Mouse (Mus musculus) olfactory bulb, adult 2 months (tissue): ENCODE data around the gene Fblim1. TPM values are rescaled to one million over a fixed set of nuclear protein-coding genes. Genes with fewer than 3 reads are reported as not detected.

Source experiments
- H3K27ac ChIP-seq: fragments of 200-500 bp; 2 replicates; pipeline ENCODE4 v1.5.1; 2012; ENCODE audit warnings: low read depth, low read length; ENCODE audit not compliant: insufficient read depth
- H3K4me1 ChIP-seq: fragments of 200-500 bp; 2 replicates; pipeline ENCODE4 v1.6.1; 2012; ENCODE audit warnings: low read length; ENCODE audit not compliant: control insufficient read depth, insufficient read depth
- H3K4me3 ChIP-seq: fragments of 200-500 bp; 2 replicates; pipeline ENCODE4 v1.5.1; 2012; ENCODE audit warnings: mild to moderate bottlenecking, low read depth, low read length, moderate library complexity; ENCODE audit not compliant: insufficient read depth
- CTCF ChIP-seq: fragments of 200-500 bp; IDR thresholded peaks from 2 replicates; pipeline ENCODE4 v1.5.1; 2012; ENCODE audit warnings: low read depth, mild to moderate bottlenecking, low read length, moderate library complexity; ENCODE audit not compliant: insufficient read depth
- POLR2A ChIP-seq: fragments of 200-500 bp; IDR thresholded peaks from 2 replicates; pipeline ENCODE4 v1.6.1; 2012; ENCODE audit warnings: mild to moderate bottlenecking, low read depth, low read length, moderate library complexity; ENCODE audit not compliant: insufficient read depth
- WGBS: fragments of 180-500 bp; shearing (Covaris S2); methylation state at CpG from one replicate; pipeline ENCODE4 v1.1.7; 2018; 5-methylcytosine and 5-hydroxymethylcytosine counted together
- polyA plus RNA-seq: library from polyadenylated mRNA; stranded (reverse); fragments of >200 nt; gene quantifications from 2 replicates; pipeline ENCODE4 v1.2.4, GENCODE M21; 2012; ENCODE audit warnings: low replicate concordance; ENCODE audit not compliant: missing spikeins, insufficient read depth, insufficient read length

Gene Fblim1
- polyA plus RNA-seq, 1 experiment = not detected

DNA sequence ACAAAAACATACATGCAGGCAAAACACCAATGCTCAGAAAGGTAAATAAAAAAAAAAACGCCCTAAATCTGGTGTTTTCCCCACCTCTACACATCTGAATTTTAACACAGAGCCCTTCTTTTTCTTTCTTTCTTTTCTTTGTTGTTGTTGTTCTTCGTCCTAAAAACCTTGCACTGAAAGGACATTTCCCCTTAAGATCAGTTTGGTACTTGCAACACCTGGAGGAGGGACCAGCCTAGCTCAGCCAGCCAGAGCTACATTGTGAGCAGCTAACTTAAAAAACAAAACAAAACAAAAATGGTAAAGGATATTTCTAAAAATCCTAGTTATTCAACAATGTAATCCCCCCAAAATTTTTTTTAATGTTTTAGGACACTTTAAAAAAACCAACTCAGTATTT lies 61.4 kb downstream of the Fblim1 start:
- H3K4me1 ChIP-seq = peaks cover 4% of the 10 kb centered on the region; the same call in 1 of the 2 replicates
- WGBS = 41% methylated on average over 2 of the region's 2 CpGs
- H3K27ac ChIP-seq = no peak overlapping the region
- TF ChIP-seq CTCF (no peak), POLR2A (no peak)
- no peak overlapping the region for H3K4me3 ChIP-seq

DNA sequence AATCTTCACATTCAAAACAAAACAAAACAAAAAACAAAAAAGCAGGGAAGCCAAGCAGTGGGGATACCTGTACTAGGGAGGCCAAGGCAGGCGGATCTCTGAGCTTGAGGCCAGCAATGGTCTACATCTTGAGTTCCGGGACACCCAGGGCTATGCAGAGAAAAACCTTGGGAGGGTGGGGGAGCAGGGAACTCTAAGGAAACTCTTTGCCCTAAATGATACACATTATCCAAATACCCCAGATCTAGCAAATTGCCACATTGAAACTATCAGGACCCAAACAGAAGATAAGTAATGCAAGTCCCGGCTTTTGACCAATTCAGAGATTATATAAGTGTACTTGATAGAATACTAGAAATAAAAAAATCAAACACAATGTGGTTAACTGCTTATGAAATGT lies 62.3 kb downstream of the Fblim1 start:
- H3K4me3 ChIP-seq = no peak overlapping the region
- peaks cover 4% of the 10 kb centered on the region; the same call in 1 of the 2 replicates for H3K4me1 ChIP-seq
- no peak overlapping the region for H3K27ac ChIP-seq
- TF ChIP-seq POLR2A (no peak), CTCF (no peak)
- 90% methylated on average over 3 of the region's 3 CpGs for WGBS

DNA sequence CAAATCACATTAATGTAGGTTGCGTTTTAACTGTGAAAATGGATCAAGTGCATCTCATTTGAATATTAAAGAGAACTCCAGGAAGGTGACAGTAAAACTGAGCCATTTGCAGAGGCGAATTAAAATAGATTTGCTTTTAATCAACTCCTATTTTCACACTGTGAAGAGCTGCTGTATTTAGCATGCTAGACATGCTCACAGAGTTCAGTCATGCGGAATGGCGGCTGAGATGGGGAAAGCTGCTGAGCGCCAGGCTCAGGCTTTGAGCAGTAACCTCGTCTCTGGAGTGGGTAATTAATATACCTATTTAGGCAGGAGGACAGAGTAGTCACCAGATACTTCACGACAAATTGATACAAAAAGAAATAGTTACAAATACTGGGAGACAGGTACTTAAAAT lies 64.0 kb downstream of the Fblim1 start:
- Histone ChIP-seq H3K27ac (no peak overlapping the region), H3K4me3 (no peak overlapping the region), H3K4me1 (peaks cover 4% of the 10 kb centered on the region; the same call in 1 of the 2 replicates)
- TF ChIP-seq POLR2A (no peak), CTCF (no peak)
- WGBS = 21% methylated on average over 7 of the region's 7 CpGs

DNA sequence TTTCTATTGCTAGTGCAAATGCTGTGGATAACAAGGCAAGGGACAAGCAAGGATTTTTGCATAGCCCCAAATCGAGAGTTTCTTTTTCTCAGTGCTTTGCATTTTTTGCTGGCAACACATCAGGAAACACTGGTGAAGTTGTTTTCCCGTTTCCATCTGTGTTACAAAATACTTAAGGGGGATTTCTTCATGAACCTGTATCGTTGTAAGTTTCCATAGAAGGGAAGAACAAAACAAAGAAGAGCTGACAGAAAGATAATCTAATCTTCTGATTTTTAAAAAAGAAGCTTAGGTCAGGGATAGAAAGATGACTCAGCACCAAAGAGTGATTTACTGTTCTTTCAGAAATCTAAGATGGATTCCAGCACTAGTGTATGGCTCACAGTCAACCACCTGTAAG lies 65.1 kb downstream of the Fblim1 start:
- H3K27ac ChIP-seq = no peak overlapping the region
- peaks cover 4% of the 10 kb centered on the region; the same call in 1 of the 2 replicates for H3K4me1 ChIP-seq
- 39% methylated on average over 3 of the region's 3 CpGs for WGBS
- TF ChIP-seq CTCF = no peak
- no peak for TF ChIP-seq POLR2A
- H3K4me3 ChIP-seq = no peak overlapping the region

DNA sequence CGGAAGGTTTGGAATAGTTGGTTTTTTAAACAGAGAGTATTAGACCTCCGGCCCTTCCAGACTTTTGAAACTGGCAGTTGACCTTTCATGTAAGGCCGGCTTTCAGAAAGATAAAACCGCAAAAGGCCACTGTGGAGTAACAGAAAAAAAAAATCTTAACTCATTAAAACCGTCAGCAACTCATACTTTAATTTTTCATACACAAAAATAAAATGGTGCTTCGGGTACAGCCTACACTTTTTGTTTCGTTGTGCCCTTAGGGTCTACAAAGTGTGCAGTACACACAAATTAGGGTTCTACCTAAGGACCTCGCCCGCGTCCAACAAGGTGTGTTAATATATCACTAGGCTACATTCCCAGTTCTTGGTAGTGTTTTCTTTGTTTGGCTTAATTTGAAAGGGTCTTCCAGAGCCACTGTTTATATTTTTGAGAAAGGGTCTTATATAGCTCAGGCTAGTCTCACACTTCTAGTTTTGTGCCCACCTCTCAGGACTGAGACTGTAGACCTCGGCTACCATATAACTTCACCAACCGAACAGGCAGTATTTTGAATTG lies 66.6 kb downstream of the Fblim1 start:
- 42% methylated on average over 12 of the region's 12 CpGs for WGBS
- no peak overlapping the region for H3K4me3 ChIP-seq
- TF ChIP-seq CTCF (no peak), POLR2A (no peak)
- H3K27ac ChIP-seq = peak overlapping the region; percentile 100
- H3K4me1 ChIP-seq = peaks cover 3% of the 10 kb centered on the region; the same call in 1 of the 2 replicates

DNA sequence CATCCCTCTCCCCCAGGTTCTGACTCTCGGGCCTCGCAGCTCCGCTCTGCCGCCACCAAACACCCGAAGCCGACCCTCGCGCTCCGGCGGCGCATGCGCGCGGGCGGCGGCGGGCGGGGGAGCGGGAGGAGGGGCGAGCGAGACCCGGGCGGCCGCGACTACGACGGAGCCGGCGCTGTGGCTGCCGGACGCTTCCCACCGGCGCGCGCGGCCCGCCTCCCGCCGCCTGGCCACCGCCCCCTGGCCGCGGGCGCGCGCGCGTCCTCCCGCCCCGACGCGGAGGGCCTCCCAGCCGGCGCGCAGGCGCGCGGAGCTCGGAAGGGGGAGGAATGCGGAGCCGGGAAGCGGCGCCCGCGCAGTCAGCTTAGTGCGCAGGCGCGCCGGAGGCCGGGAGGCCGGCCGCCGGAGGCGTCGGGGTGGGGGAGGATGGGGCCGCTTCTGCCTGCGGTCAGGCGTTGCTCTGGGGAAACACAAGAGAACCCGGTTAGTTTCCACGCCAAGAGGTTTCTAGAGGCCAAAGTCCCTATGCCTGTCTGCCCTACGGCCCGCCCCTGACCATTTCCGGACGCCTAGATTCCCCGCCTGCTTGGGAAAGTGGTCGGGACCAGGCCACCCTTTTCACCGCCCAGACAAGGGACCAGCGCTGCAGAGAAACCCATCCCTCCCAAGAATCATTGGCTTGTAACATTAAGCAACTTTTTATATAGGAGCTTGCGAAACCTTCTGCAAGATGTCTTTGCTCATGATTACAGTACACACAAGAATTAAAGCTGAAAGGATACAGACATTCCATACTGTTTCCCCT lies 67.3 kb downstream of the Fblim1 start, which contains the start of gene Spen:
Gene Spen (minus strand): TSS at position 190 of the 805 bp plus-strand sequence.
- 4% methylated on average over 86 of the region's 88 CpGs for WGBS
- Histone ChIP-seq H3K4me3 (peak within 1 kb of the TSS; percentile 98), H3K27ac (peak within 1 kb of the TSS; percentile 100), H3K4me1 (peaks cover 9% of the 10 kb centered on the region)
- TF ChIP-seq CTCF = no peak
- TF ChIP-seq POLR2A = peak; percentile 94

DNA sequence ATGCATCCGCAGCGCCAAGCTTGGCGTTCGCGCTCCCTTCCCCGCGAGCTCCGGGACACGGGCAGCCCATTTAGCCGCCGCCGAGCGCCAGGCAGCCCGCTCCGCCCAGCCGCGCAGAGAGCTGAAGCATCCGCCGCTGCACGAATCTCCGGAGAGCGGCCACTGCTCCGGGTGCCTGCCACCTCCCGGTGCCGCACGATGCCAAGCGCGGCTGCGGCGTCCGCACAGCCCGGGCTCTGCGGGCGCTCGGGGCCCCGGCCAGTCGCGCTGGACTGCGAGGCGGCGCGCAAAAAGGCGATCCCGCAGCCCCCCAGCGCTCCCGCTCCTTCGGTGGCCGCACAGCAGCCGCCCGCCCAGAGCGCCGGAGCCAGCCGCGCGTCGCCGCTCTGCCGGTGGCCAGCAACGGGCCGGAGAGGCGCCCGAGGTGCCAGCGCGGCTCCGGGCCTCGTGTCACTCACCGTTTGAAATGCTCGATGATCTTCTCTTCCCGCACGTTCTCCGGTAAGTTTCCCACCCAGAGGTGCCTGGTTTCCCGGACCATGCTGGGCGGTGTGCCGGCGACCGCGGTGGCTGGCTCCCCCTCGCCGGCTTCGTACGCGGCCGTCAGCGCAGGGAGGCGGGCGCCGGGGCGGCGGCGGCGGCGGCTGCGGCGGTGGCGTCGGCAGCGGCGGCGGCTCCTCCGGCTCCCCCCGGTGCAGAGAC lies 68.0 kb downstream of the Fblim1 start:
- peaks cover 14% of the 10 kb centered on the region for H3K4me1 ChIP-seq
- WGBS = under 1% methylated on average over 101 of the region's 101 CpGs
- H3K27ac ChIP-seq = peak overlapping the region; percentile 76
- H3K4me3 ChIP-seq = peak overlapping the region; percentile 74
- no peak for TF ChIP-seq POLR2A
- no peak for TF ChIP-seq CTCF

DNA sequence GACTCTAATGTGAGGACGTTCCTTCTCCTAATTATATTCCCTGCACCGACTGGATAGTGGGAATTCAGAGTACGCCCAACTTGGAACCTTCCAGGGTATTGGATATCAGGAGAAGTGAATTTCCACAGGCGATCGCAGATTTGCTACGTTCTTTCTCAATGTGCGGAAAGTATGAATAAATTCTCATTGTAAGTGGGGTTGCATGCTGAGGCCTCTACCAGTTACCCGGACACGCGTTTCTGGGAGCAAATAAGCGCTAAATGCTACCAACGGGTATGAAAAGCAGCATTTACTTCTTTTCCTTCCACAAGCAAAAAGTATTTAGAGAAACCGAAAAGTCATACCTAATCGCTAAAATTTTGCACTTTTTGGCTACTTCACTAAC lies 68.7 kb downstream of the Fblim1 start:
- Histone ChIP-seq H3K27ac (peak overlapping the region; percentile 85), H3K4me3 (peak overlapping the region; percentile 74), H3K4me1 (peaks cover 14% of the 10 kb centered on the region)
- under 1% methylated on average over 14 of the region's 14 CpGs for WGBS
- TF ChIP-seq CTCF (no peak), POLR2A (no peak)

DNA sequence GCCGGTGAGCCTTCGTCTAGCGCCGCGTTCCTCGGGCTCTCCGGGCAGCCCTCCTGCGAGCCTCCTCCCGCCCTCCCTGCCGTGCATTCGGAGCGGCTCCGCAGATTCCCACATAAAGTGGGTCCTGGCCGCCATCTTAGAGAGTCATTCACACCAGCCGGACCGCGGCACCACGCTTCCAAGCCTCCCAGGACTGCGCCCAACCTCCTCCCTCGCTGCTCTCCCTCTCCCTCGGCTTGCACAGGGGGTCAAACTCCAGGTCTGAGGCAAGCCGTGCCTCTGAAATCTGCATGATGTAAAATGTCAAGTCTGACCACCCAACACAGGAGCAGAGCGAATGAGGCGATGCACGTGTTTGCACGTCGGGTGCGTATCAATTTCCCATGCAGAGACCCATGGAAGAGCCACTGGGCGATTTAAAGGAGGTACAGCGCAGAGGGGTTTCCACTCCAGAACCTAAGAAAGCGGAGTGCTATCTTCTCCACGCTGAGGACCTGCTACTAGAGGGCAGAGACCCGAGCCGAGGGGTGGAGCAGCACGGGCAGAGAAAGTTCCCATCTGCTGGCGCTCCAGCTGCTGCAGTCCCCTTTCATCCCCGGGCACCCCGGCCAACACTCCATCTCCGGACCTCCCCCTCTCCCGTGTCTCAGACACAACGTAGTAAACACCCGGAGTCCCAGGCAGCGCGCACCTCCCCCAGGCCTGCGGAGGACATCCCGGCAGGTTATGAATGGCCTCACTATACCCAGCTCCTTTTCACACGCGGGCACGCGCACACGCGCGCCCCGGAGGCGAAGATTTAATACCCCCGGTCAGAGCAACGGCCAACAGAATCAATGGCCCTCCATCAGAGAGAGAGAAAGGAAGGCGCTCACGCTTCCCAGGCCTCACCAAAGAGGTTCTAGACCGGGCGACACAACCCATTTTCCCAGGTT lies 69.3 kb downstream of the Fblim1 start:
- Histone ChIP-seq H3K4me1 (peaks cover 14% of the 10 kb centered on the region), H3K27ac (peak overlapping the region; percentile 85), H3K4me3 (peak overlapping the region; percentile 74)
- under 1% methylated on average over 61 of the region's 61 CpGs for WGBS
- 0 out of 2 replicates have a peak, but pooled peaks have one; percentile 16 for TF ChIP-seq POLR2A
- TF ChIP-seq CTCF = no peak
